Mouse (Mus musculus): ENCODE data around the gene Tmx2.

The Tmx2 gene

GRCm38 (mm10) chr2:84636231-84636741 is 42.7 kb downstream of the Tmx2 start:
- no peak for DNase-seq

DNA sequence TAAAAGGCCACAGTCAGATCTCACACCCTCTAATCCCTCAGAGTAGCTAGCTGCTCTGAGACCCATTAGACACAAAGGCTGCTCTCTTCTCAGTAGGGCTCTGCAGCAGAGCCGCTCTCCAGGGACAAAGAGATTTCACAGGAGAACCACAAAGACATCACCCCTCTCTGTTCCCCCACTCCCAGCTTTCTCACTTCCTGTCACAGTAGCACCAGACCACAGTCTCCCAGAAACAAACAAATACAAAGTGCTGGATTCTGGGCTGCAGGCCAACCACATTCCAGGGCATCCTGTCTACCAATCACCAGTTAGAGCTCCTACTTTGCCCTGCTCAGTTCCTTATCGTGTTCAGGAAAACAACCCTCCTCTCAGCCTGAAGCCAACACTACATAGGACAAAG is 43.3 kb downstream of the Tmx2 start:
- DNase-seq = no peak

- DNase-seq = no peak
These were observed 43.9 kb downstream of the Tmx2 start for GRCm38 (mm10) chr2:84634934-84635482.

DNA sequence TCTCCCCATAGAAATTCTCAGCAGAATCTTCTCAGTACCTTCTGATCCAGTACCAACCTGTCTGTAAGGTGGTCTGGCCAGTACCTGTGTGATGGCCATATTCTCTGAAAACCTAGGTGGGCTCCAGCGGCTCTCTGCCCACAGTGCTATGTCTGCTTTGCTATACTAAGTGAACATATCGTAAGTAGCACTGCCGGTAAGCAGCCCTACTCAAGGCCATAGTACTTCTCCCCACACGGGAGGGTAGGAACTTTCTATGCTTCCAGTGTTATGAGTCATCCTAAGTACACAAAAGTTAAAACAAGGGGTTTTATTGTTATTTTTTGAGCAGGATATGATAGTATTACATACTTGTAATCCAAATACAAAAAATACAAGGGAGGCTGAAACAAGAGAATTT is 44.9 kb downstream of the Tmx2 start:
- no peak for DNase-seq

- no peak for DNase-seq
These were observed 45.9 kb downstream of the Tmx2 start for GRCm38 (mm10) chr2:84632999-84633398.

- no peak for DNase-seq
These were observed 46.9 kb downstream of the Tmx2 start for GRCm38 (mm10) chr2:84632001-84632400.

DNA sequence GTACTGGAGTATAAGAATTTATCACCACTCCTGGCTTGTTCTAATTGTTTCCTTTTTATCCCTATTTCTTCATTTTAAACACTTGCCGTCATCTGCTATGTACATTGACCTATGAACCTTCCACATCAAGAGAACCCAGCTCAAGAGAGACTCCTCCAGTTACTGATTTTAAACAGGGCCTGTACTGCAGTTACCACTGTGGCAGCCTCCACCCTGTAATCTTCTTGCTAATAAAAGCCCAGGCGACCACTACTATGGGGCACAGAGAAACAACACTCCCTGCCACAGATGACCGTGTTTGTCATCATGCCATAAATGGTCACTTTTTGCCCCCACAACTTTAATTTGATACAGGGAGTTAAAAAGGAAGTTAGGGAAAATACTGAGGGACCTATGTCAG is 51.9 kb downstream of the Tmx2 start:
- no peak for DNase-seq

DNA sequence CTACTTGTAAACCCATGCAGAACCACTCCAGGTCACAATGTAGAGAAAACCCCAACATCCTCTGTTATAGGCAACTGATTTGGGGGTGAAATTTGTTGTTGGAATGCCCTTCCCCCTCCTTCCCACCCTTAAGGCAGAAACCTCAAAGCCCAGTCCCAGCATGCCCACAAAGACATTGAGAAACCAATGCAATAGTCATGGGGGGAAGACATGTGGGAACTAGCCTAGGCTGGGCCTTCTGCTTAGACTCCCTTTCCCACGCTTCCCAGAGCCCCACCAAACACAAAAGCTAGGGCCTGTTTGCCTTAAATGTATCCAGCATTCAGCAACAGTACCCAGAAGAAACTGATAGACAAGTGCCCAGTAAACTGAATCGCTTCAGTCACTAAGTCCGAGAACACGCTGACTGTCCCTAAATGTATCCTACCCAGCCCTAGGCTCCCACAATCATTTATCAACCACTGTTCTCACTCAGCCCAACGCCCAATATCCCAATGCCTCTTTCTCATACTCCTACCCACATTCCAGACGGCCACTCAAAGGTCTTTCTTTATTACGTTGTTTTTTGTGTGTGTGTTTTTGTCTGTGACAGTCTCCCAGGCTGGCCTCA is 52.5 kb downstream of the Tmx2 start:
- no peak for DNase-seq

- no peak for DNase-seq
These were observed 54.7 kb downstream of the Tmx2 start for GRCm38 (mm10) chr2:84624201-84624600.

- DNase-seq = no peak
These were observed 55.4 kb downstream of the Tmx2 start for GRCm38 (mm10) chr2:84623428-84624119.

DNA sequence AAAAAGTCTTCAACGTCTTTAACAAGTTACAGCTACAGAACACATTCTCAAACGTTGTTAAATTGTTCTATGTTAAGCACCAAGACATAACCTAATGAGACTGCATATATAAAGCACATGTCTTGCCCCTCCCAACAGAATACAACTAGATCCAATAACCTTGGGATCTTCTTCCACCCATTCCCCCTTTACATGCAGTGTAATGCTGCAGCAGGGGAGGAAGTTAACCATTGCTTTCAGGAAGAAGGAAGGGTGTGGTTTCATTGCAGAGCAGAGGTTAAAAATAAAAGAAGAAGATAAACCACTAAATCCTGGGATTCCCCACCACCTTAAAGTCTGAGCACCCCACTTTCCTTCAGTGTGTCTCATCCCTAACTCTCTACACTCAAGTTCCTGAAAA is 56.3 kb downstream of the Tmx2 start:
- DNase-seq = no peak
